Mouse (Mus musculus) kidney, embryonic 14.5 days (tissue): Measurements from ENCODE around the gene Hist2h2ab. TPM values are rescaled to one million over a fixed set of nuclear protein-coding genes. Genes with fewer than 3 reads are reported as not detected.

Experiments
- ATAC-seq: fragments of 200-750 bp; cut with Nextera tagmentation; 2 replicates; pipeline ENCODE4 v1.8.0; 2017; ENCODE audit warnings: moderate number of reproducible peaks, mild to moderate bottlenecking, moderate TSS enrichment, moderate library complexity; ENCODE audit not compliant: low FRiP score, low TSS enrichment
- H3K27ac ChIP-seq: fragments of 300-500 bp; sonication (generic); 2 replicates; pipeline ENCODE4 v1.5.1; 2014; ENCODE audit warnings: low read depth, mild to moderate bottlenecking, low read length, moderate library complexity, mixed read lengths
- H3K27me3 ChIP-seq: fragments of 300-500 bp; sonication (generic); 2 replicates; pipeline ENCODE4 v1.6.1; 2014; ENCODE audit warnings: mild to moderate bottlenecking, low read length; ENCODE audit not compliant: control insufficient read depth, insufficient read depth
- H3K36me3 ChIP-seq: fragments of 300-500 bp; sonication (generic); 2 replicates; pipeline ENCODE4 v1.6.1; 2014; ENCODE audit warnings: low read length, mixed read lengths; ENCODE audit not compliant: control insufficient read depth, insufficient read depth
- H3K4me1 ChIP-seq: fragments of 300-500 bp; sonication (generic); 2 replicates; pipeline ENCODE4 v1.6.1; 2014; ENCODE audit warnings: low read length, mixed read lengths; ENCODE audit not compliant: control insufficient read depth, insufficient read depth
- H3K4me2 ChIP-seq: fragments of 300-500 bp; sonication (generic); replicated peaks from 2 replicates; pipeline ENCODE4 v1.6.1; 2014; ENCODE audit warnings: low read depth, mild to moderate bottlenecking, low read length
- H3K4me3 ChIP-seq: fragments of 300-500 bp; sonication (generic); 2 replicates; pipeline ENCODE4 v1.5.1; 2014; ENCODE audit warnings: mild to moderate bottlenecking, low read length
- H3K9ac ChIP-seq: fragments of 300-500 bp; sonication (generic); 2 replicates; pipeline ENCODE4 v1.6.1; 2014; ENCODE audit warnings: low read depth, mild to moderate bottlenecking, low read length, moderate library complexity
- H3K9me3 ChIP-seq: fragments of 300-500 bp; sonication (generic); 2 replicates; pipeline ENCODE4 v1.6.1; 2016; ENCODE audit warnings: low read length; ENCODE audit not compliant: control insufficient read depth
- WGBS: fragments of 180-500 bp; shearing (Covaris S2); extraction: QIAGEN DNeasy Blood & Tissue Kit; methylation state at CpG from one replicate; pipeline ENCODE4 v1.1.7; 2014; 5-methylcytosine and 5-hydroxymethylcytosine counted together
- polyA plus RNA-seq: library from polyadenylated mRNA; unstranded; fragments of >200 nt; fragmentation: Nextera tagmentation; extraction: Ambion mirVana; gene quantifications from 2 replicates; pipeline ENCODE4 v1.2.1, GENCODE M21; 2014

Gene Hist2h2ab
- polyA plus RNA-seq, 1 experiment from 2014 or later: 2.2 TPM

DNA sequence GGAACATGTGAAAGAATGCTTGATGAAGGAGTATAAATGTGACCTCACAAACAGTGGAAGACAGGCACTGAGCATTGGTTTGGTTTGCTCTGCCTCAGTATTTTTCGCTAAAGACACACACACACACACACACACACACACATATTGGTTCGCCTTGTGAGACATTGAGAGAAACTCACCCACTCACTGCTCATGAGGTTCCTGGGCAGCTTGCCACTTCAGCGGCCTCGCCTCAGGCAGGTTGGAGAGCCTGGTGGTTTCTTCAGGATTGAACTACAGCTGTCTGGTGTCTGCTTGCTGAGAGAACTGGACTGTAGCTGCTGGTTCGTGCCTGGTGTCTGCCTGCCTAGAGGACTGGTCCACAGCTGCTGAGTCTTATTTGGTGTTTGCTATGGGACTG, 40.6 kb downstream of the Hist2h2ab start:
- no peaks in the 10 kb centered on the region for H3K9me3 ChIP-seq
- 87% methylated on average over 5 of the region's 5 CpGs for WGBS
- H3K27ac ChIP-seq: no peak overlapping the region
- no peaks in the 10 kb centered on the region for H3K27me3 ChIP-seq
- H3K4me2 ChIP-seq: no peak overlapping the region
- no peaks in the 10 kb centered on the region for H3K36me3 ChIP-seq
- no peak for ATAC-seq
- H3K9ac ChIP-seq: no peak overlapping the region
- no peak overlapping the region for H3K4me3 ChIP-seq
- peaks cover 15% of the 10 kb centered on the region; the same call in 1 of the 2 replicates for H3K4me1 ChIP-seq

DNA sequence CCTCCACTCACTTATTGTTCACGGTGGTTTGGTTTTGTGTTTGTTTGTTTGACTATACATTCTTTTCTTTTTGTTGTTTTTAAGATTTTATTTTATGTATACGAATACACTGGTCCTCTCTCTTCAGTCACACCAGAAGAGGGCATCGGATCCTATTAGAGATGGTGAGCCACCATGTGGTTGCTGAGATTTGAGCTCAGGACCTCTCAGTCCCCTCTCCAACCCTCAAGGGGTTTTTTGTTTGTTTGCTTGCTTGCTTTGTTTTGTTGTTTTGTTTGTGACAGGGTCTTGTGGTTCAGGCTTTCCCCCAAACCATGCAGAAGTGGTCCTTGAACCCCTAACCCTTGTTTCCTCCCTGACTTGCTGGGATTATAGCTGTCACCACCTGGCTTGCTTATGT, 42.0 kb downstream of the Hist2h2ab start:
- Histone ChIP-seq H3K9ac (peak overlapping the region; percentile 86; the same call in 1 of the 2 replicates), H3K4me3 (peak overlapping the region; percentile 60; the same call in 1 of the 2 replicates), H3K27ac (peak overlapping the region; percentile 99), H3K36me3 (no peaks in the 10 kb centered on the region), H3K4me2 (peak overlapping the region; percentile 81), H3K9me3 (no peaks in the 10 kb centered on the region), H3K27me3 (no peaks in the 10 kb centered on the region), H3K4me1 (peaks cover 15% of the 10 kb centered on the region; the same call in 1 of the 2 replicates)
- 74% methylated on average over 3 of the region's 3 CpGs for WGBS
- no peak for ATAC-seq

DNA sequence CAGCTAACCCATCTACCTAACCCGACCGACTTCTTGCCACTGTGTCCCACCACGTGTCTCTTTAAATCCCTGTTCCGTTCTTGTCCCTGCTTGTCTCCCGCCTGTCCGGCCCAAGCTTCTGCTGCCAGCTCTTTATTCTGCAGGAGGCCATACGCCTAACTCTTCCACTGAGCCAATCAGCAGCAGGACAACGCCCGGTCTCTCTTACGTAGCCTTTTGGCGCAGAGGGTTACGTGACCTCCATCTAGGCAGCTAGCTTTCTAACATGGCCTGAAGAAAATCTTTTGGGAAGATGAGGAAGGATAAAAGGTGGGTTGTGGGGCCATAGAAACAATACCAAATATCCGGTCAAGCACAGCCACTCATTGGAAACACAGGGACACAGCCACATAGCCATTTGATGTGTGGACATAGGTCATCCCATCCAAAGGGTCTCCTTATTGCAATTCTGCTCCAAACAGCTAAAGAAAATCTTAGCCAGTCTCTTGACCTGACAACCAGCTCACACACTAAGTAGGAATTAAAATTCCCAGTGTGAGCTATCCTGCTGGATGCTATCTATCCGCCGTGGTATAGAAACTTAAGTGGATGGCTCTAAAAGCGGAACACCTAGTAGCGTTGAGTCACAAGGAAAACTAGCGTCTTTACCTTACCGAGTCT, 42.7 kb downstream of the Hist2h2ab start:
- Histone ChIP-seq H3K36me3 (no peaks in the 10 kb centered on the region), H3K9me3 (no peaks in the 10 kb centered on the region), H3K4me3 (peak overlapping the region; percentile 60), H3K27me3 (no peaks in the 10 kb centered on the region), H3K4me2 (peak overlapping the region; percentile 81), H3K4me1 (peaks cover 21% of the 10 kb centered on the region; the same call in 1 of the 2 replicates), H3K9ac (peak overlapping the region; percentile 86), H3K27ac (peak overlapping the region; percentile 99)
- ATAC-seq: peak; percentile 86
- 1% methylated on average over 19 of the region's 19 CpGs for WGBS

DNA sequence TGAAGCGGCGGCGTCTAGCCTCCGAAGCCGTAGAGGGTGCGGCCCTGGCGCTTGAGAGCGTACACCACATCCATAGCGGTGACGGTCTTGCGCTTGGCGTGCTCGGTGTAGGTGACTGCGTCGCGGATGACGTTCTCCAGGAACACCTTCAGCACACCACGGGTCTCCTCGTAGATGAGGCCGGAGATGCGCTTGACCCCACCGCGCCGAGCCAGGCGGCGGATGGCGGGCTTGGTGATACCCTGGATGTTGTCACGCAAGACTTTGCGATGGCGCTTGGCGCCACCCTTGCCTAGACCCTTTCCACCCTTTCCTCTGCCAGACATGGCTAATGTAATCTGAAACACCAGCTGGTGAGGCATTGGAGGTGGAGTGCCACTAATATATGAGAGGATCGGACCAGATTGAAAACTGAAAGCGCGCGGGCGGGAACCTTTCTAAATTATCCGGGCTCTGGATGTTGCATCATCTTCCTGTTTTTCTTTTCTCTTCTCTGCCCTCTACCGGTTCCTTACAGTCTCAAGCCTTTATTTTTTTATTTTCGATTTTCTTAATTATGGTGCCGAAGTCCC, 43.4 kb downstream of the Hist2h2ab start, which contains the start of gene Hist2h4:
TSS of gene Hist2h4 (minus strand) at position 333 of the 572 bp plus-strand sequence.
- peak; percentile 92 for ATAC-seq
- H3K9ac ChIP-seq: peak within 1 kb of the TSS; percentile 86
- peaks cover 26% of the 10 kb centered on the region; the same call in 1 of the 2 replicates for H3K4me1 ChIP-seq
- 1% methylated on average over 40 of the region's 40 CpGs for WGBS
- peak within 1 kb of the TSS; percentile 60 for H3K4me3 ChIP-seq
- no peaks in the 10 kb centered on the region for H3K27me3 ChIP-seq
- H3K9me3 ChIP-seq: no peaks in the 10 kb centered on the region
- peak within 1 kb of the TSS; percentile 81 for H3K4me2 ChIP-seq
- peak within 1 kb of the TSS; percentile 99 for H3K27ac ChIP-seq
- no peaks in the 10 kb centered on the region for H3K36me3 ChIP-seq

DNA sequence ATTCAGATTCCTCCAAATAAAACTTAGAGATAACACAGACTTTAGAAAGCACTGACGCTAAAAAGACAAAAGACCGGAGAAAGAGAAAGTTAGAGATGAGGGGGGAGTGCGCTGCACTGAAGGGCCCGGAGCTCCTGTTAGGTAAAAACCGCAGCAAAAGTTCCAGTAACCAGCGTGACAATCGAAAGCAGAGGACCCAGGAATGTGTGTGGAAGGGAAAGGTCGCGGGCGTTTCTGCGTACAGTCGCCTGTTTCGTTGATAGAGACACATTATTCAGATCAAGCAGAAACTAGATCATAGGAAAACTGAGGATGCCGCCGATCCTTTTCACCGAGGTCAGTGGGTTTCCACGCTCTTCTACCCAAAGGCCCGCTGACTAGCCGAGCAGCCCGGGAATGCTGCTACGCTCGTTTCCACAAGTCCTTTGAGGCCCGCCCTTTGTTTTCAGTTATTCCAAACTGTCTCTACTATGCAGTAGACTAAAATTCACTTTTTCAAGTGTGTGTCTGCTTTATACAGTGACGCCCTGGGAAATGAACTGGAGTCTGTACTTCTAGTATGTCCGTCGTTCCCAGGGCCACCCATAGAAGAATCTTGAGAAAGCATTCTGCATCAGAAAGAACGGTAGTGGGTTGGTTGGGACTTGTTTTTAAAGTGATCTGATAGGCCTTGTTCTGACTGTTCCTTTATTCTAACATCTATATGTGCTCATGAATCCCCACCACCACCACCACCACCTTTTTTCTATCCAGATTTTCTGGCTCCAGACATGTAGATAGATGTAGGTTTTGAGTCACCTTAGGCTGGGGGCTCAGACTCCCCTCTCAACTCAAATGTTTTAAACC, 44.1 kb downstream of the Hist2h2ab start:
- 5% methylated on average over 27 of the region's 27 CpGs for WGBS
- Histone ChIP-seq H3K27me3 (no peaks in the 10 kb centered on the region), H3K4me2 (peak overlapping the region; percentile 45), H3K4me3 (peak overlapping the region; percentile 60), H3K36me3 (no peaks in the 10 kb centered on the region), H3K27ac (peak overlapping the region; percentile 99), H3K9ac (peak overlapping the region; percentile 62), H3K9me3 (no peaks in the 10 kb centered on the region), H3K4me1 (peaks cover 28% of the 10 kb centered on the region; the same call in 1 of the 2 replicates)
- ATAC-seq: no peak

DNA sequence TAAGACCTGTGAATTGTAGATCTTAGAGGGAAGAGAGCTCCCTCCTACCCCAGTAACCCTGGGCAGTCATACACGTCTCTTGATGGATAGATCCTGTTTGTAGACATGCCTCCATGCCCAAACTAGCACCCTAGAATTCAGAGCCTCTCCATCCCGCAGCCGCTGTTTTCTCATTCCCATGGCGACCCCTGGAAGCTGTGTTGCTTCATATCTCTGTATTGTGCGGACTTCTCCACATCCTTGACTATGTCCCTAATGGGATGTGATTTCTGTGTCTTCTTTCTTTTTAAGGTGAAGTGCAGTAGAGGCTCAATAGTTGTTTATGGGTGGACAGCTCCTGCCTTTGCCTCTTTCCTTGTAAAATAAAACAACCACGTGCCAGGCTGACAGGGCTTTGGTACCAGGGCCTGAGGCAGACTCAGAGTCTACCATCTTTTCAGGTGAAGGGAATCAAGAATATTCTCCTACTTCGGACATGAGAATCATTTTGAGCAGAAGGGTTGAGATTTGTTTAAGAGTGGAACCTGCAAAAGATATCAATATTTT, 44.8 kb downstream of the Hist2h2ab start:
- Histone ChIP-seq H3K4me3 (no peak overlapping the region; the same call in 1 of the 2 replicates), H3K27me3 (no peaks in the 10 kb centered on the region), H3K27ac (peak overlapping the region; percentile 99), H3K9me3 (no peaks in the 10 kb centered on the region), H3K36me3 (no peaks in the 10 kb centered on the region), H3K4me2 (peak overlapping the region; percentile 45), H3K4me1 (peaks cover 28% of the 10 kb centered on the region; the same call in 1 of the 2 replicates), H3K9ac (peak overlapping the region; percentile 62; the same call in 1 of the 2 replicates)
- ATAC-seq: no peak
- 75% methylated on average over 7 of the region's 7 CpGs for WGBS

DNA sequence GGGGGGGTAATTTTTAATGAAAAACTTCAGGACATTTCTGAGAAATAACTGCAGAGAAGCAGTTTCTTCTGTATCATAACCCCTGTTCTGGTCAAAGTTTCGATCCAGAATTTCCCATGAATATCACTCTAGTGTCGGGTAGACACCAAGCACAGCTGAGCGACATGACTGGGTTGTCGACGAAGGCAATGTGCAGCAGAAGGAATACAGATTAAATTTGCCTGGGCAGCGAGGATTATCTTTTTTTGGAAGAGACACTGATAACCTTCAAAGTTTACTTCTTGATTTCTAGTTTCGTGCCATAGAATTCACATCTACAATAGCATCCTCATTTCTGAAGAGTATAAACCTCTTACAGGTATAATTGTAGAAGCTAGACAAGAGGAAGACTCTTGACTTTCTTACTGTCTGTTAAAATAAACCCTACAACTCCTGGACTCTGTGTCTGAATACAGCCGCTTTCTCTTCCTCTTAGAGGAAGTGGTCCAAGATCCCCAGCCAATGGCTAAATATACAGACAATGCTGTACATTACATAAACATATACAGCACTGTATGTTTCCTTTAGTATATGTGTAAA, 46.6 kb downstream of the Hist2h2ab start:
- H3K4me3 ChIP-seq: no peak overlapping the region
- 0 out of 2 replicates have a peak overlapping the region, but pooled peaks have one; percentile 8 for H3K27ac ChIP-seq
- H3K36me3 ChIP-seq: no peaks in the 10 kb centered on the region
- peaks cover 26% of the 10 kb centered on the region; the same call in 1 of the 2 replicates for H3K4me1 ChIP-seq
- WGBS: 84% methylated on average over 8 of the region's 8 CpGs
- H3K4me2 ChIP-seq: no peak overlapping the region
- no peak overlapping the region for H3K9ac ChIP-seq
- no peaks in the 10 kb centered on the region for H3K27me3 ChIP-seq
- no peaks in the 10 kb centered on the region for H3K9me3 ChIP-seq
- no peak for ATAC-seq

DNA sequence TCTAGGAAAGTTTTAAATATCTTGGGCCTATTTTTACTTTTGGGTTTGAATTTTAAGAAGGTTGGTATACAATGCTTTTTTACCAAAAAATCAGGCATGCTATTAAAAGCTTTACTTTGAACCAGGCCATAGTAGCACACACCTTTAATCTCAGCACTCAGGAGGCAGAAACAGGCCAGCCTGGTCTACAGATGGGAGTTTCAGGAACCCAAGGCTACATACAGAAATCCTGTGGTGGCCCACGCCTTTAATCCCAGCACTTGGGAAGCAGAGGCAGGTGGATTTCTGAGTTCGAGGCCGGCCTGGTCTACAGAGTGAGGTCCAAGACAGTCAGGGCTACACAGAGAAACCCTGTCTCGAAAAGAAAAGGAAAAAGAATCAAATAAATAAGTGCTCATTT, 47.9 kb downstream of the Hist2h2ab start:
- 85% methylated on average over 4 of the region's 4 CpGs for WGBS
- no peak for ATAC-seq
- Histone ChIP-seq H3K9me3 (no peaks in the 10 kb centered on the region), H3K4me1 (peaks cover 21% of the 10 kb centered on the region; the same call in 1 of the 2 replicates), H3K9ac (peak overlapping the region; percentile 52; the same call in 1 of the 2 replicates), H3K36me3 (no peaks in the 10 kb centered on the region), H3K27ac (peak overlapping the region; percentile 90), H3K27me3 (no peaks in the 10 kb centered on the region), H3K4me3 (no peak overlapping the region), H3K4me2 (0 out of 2 replicates have a peak overlapping the region, but pooled peaks have one; percentile 28)
